Mouse (Mus musculus) embryonic fibroblast, embryonic 13.5 days (primary cell): ENCODE data around the gene Insl3. TPM values are rescaled to one million over a fixed set of nuclear protein-coding genes. Genes with fewer than 3 reads are reported as not detected.
A peak's percentile ranks its signal among the peaks of the same experiment; 100 is the strongest.
"Not testable (repeated sequence)": the region's sequence is repeated elsewhere in the genome, so short reads cannot be mapped to it uniquely, and the experiment has no call there.

Experiments
- H3K27ac ChIP-seq: 2 replicates; pipeline ENCODE4 v1.5.1; 2012; ENCODE audit warnings: low read length, control low read depth, inconsistent platforms; ENCODE audit not compliant: insufficient read depth
- H3K4me1 ChIP-seq: 2 replicates; pipeline ENCODE4 v1.6.1; 2011; ENCODE audit warnings: low read length; ENCODE audit not compliant: control insufficient read depth, insufficient read depth
- H3K4me3 ChIP-seq: 2 replicates; pipeline ENCODE4 v1.5.1; 2011; ENCODE audit warnings: mild to moderate bottlenecking, control low read depth, low read length; ENCODE audit not compliant: insufficient read depth
- CTCF ChIP-seq: IDR thresholded peaks from 2 replicates; pipeline ENCODE4 v1.5.1; 2011; ENCODE audit warnings: mild to moderate bottlenecking, control low read depth, low read length, moderate library complexity, borderline replicate concordance; ENCODE audit not compliant: insufficient read depth
- POLR2A ChIP-seq: IDR thresholded peaks from 2 replicates; pipeline ENCODE4 v1.6.1; 2011; ENCODE audit warnings: low read depth, mild to moderate bottlenecking, control low read depth, low read length, moderate library complexity
- polyA plus RNA-seq: library from polyadenylated mRNA; stranded (reverse); fragments of >200 nt; gene quantifications from 2 replicates; pipeline ENCODE4 v1.2.4, GENCODE M21; 2011; ENCODE audit warnings: low read depth; ENCODE audit not compliant: missing spikeins, insufficient read length

Gene Insl3
- polyA plus RNA-seq, 1 experiment, result 1.4 TPM

GRCm38 (mm10) chr8:71685573-71685972, 3.4 kb upstream of the Insl3 start:
- TF ChIP-seq CTCF, result peak; percentile 11; the same call in 1 of the 2 replicates
- no peak for TF ChIP-seq POLR2A
- Histone ChIP-seq H3K27ac (no peak overlapping the region), H3K4me3 (no peak overlapping the region), H3K4me1 (peaks cover 2% of the 10 kb centered on the region; the same call in 1 of the 2 replicates)

- Histone ChIP-seq H3K4me3 (no peak overlapping the region), H3K4me1 (peaks cover 2% of the 10 kb centered on the region; the same call in 1 of the 2 replicates), H3K27ac (no peak overlapping the region)
- TF ChIP-seq CTCF (no peak), POLR2A (no peak)
These were observed 2.8 kb upstream of the Insl3 start for GRCm38 (mm10) chr8:71686143-71686734.

- Histone ChIP-seq H3K4me3 (no peak overlapping the region), H3K4me1 (no peaks in the 10 kb centered on the region), H3K27ac (no peak overlapping the region)
- TF ChIP-seq POLR2A (no peak), CTCF (no peak)
These were observed 1.4 kb upstream of the Insl3 start for GRCm38 (mm10) chr8:71687616-71688015.

GRCm38 (mm10) chr8:71692509-71692908, 3.5 kb downstream of the Insl3 start:
- no peak overlapping the region for H3K4me3 ChIP-seq
- no peak overlapping the region for H3K27ac ChIP-seq
- TF ChIP-seq POLR2A (no peak), CTCF (no peak)
- H3K4me1 ChIP-seq, result no peaks in the 10 kb centered on the region

GRCm38 (mm10) chr8:71693166-71694041, 4.4 kb downstream of the Insl3 start:
- no peak for TF ChIP-seq CTCF
- TF ChIP-seq POLR2A, result no peak
- H3K4me1 ChIP-seq, result no peaks in the 10 kb centered on the region
- H3K4me3 ChIP-seq, result no peak overlapping the region
- H3K27ac ChIP-seq, result no peak overlapping the region

GRCm38 (mm10) chr8:71695456-71695855, 6.4 kb downstream of the Insl3 start:
- not testable (repeated sequence) for H3K4me1 ChIP-seq, H3K27ac ChIP-seq, H3K4me3 ChIP-seq

GRCm38 (mm10) chr8:71700493-71701269, 11.7 kb downstream of the Insl3 start:
- H3K4me3 ChIP-seq, result peak overlapping the region; percentile 28
- TF ChIP-seq POLR2A, result no peak
- no peak for TF ChIP-seq CTCF

GRCm38 (mm10) chr8:71701414-71702086, 12.5 kb downstream of the Insl3 start, which contains the start of gene B3gnt3:
B3gnt3 (minus strand) TSS chr8:71701789.
- Histone ChIP-seq H3K27ac (no peak within 1 kb of the TSS), H3K4me3 (peak within 1 kb of the TSS; percentile 28), H3K4me1 (no peaks in the 10 kb centered on the region)
- TF ChIP-seq CTCF, result no peak
- TF ChIP-seq POLR2A, result no peak

More at GRCm38 (mm10) chr8:71700493-71701269, 11.7 kb downstream of the Insl3 start:
- no peak overlapping the region for H3K27ac ChIP-seq
- no peaks in the 10 kb centered on the region for H3K4me1 ChIP-seq

GRCm38 (mm10) chr8:71702087-71702432, 13.0 kb downstream of the Insl3 start:
- Histone ChIP-seq H3K27ac (no peak overlapping the region), H3K4me1 (no peaks in the 10 kb centered on the region), H3K4me3 (no peak overlapping the region)
- TF ChIP-seq CTCF, result no peak
